Mouse (Mus musculus) layer of hippocampus, postnatal 25 days (tissue): Measurements from ENCODE around the gene Coro1c. TPM values are rescaled to one million over a fixed set of nuclear protein-coding genes. Genes with fewer than 3 reads are reported as not detected.

Experiments used
- DNase-seq, 2 experiments: peaks; one replicate each; pipeline ENCODE4 v3.0.0; 2022; ENCODE audit warnings: mixed read lengths in 2 of 2, low spot score in 1 of 2; ENCODE audit errors: extremely low spot score in 1 of 2
- total RNA-seq, 2 experiments: library from RNA; stranded (reverse); gene quantifications; 2 replicates each; pipeline ENCODE4 v1.2.3; 2021

The Coro1c gene
- total RNA-seq, 2 experiments from 2014 or later: 82.7 to 91.6 TPM

GRCm38 (mm10) chr5:113888186-113888795, 20.3 kb downstream of the Coro1c start:
- DNase-seq: no peak

- no peak for DNase-seq
Measured at GRCm38 (mm10) chr5:113887132-113887531, 21.4 kb downstream of the Coro1c start.

GRCm38 (mm10) chr5:113885623-113886022, 22.9 kb downstream of the Coro1c start:
- no peak for DNase-seq

GRCm38 (mm10) chr5:113884750-113885149, 23.8 kb downstream of the Coro1c start:
- no peak for DNase-seq

GRCm38 (mm10) chr5:113883384-113883771, 25.2 kb downstream of the Coro1c start:
- no peak for DNase-seq

GRCm38 (mm10) chr5:113882566-113883383, 25.8 kb downstream of the Coro1c start:
- DNase-seq: no peak

GRCm38 (mm10) chr5:113881136-113881535, 27.4 kb downstream of the Coro1c start:
- DNase-seq: no peak

- DNase-seq: no peak
Measured at GRCm38 (mm10) chr5:113878943-113879617, 29.5 kb downstream of the Coro1c start.

GRCm38 (mm10) chr5:113877565-113877964, 31.0 kb downstream of the Coro1c start:
- DNase-seq: no peak

GRCm38 (mm10) chr5:113876176-113876575, 32.4 kb downstream of the Coro1c start:
- no peak for DNase-seq

- DNase-seq: no peak
Measured at GRCm38 (mm10) chr5:113875625-113876024, 32.9 kb downstream of the Coro1c start.

- DNase-seq: no peak
Measured at GRCm38 (mm10) chr5:113874063-113875024, 34.2 kb downstream of the Coro1c start.

GRCm38 (mm10) chr5:113872936-113873912, 35.3 kb downstream of the Coro1c start:
- no peak for DNase-seq

- DNase-seq: no peak
Measured at GRCm38 (mm10) chr5:113871903-113872548, 36.5 kb downstream of the Coro1c start.

GRCm38 (mm10) chr5:113870393-113871040, 38.0 kb downstream of the Coro1c start:
- no peak for DNase-seq

- DNase-seq: no peak
Measured at GRCm38 (mm10) chr5:113869132-113869531, 39.4 kb downstream of the Coro1c start.

GRCm38 (mm10) chr5:113864992-113865391, 43.6 kb downstream of the Coro1c start:
- DNase-seq: no peak

GRCm38 (mm10) chr5:113863994-113864393, 44.6 kb downstream of the Coro1c start:
- no peak for DNase-seq
